Mouse (Mus musculus) kidney, adult 2 months (tissue): ENCODE data around the gene Wbp1l.

ENCODE experiments used
- CTCF ChIP-seq: fragments of 200-500 bp; conservative IDR thresholded peaks from 2 replicates; pipeline ENCODE4 v1.5.1; 2011; ENCODE audit warnings: low read depth, mild to moderate bottlenecking, control low read depth, low read length, moderate library complexity, mixed read lengths; ENCODE audit not compliant: insufficient read depth, insufficient read length
- POLR2A ChIP-seq: fragments of 200-500 bp; IDR thresholded peaks from one replicate; pipeline ENCODE4 v1.6.1; 2011; ENCODE audit warnings: low read depth, low read length, control low read depth

DNA sequence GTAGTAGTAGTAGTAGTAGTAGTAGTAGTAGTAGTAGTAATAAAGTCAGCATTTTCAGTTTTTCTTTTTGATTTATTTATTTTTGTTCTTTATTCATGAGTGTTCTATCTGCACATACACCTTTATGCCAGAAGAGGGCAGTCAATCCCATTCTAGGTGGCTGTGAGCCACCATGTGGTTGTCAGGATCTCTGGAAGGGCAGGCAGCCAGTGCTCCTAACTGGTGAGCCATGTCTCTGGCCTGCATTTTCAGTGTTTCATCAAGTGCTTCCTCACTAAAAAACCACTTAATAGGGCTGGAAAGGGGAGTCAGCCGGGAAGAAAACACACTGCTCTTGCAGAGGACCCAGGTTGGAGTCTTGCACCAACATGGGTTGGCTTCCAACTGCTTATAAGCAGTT, 36.8 kb upstream of the Wbp1l start:
- TF ChIP-seq CTCF (peak; percentile 81), POLR2A (no peak)
